Mouse (Mus musculus) embryonic fibroblast, embryonic 13.5 days (primary cell): ENCODE measurements around the gene Frat2. TPM values are rescaled to one million over a fixed set of nuclear protein-coding genes. Genes with fewer than 3 reads are reported as not detected.

ENCODE experiments used
- H3K27ac ChIP-seq: 2 replicates; pipeline ENCODE4 v1.5.1; 2012; ENCODE audit warnings: low read length, control low read depth, inconsistent platforms; ENCODE audit not compliant: insufficient read depth
- H3K4me1 ChIP-seq: 2 replicates; pipeline ENCODE4 v1.6.1; 2011; ENCODE audit warnings: low read length; ENCODE audit not compliant: control insufficient read depth, insufficient read depth
- H3K4me3 ChIP-seq: 2 replicates; pipeline ENCODE4 v1.5.1; 2011; ENCODE audit warnings: mild to moderate bottlenecking, control low read depth, low read length; ENCODE audit not compliant: insufficient read depth
- CTCF ChIP-seq: IDR thresholded peaks from 2 replicates; pipeline ENCODE4 v1.5.1; 2011; ENCODE audit warnings: mild to moderate bottlenecking, control low read depth, low read length, moderate library complexity, borderline replicate concordance; ENCODE audit not compliant: insufficient read depth
- POLR2A ChIP-seq: IDR thresholded peaks from 2 replicates; pipeline ENCODE4 v1.6.1; 2011; ENCODE audit warnings: low read depth, mild to moderate bottlenecking, control low read depth, low read length, moderate library complexity
- polyA plus RNA-seq: library from polyadenylated mRNA; stranded (reverse); fragments of >200 nt; gene quantifications from 2 replicates; pipeline ENCODE4 v1.2.4, GENCODE M21; 2011; ENCODE audit warnings: low read depth; ENCODE audit not compliant: missing spikeins, insufficient read length

Gene Frat2
- polyA plus RNA-seq, 1 experiment = 0.56 TPM

DNA sequence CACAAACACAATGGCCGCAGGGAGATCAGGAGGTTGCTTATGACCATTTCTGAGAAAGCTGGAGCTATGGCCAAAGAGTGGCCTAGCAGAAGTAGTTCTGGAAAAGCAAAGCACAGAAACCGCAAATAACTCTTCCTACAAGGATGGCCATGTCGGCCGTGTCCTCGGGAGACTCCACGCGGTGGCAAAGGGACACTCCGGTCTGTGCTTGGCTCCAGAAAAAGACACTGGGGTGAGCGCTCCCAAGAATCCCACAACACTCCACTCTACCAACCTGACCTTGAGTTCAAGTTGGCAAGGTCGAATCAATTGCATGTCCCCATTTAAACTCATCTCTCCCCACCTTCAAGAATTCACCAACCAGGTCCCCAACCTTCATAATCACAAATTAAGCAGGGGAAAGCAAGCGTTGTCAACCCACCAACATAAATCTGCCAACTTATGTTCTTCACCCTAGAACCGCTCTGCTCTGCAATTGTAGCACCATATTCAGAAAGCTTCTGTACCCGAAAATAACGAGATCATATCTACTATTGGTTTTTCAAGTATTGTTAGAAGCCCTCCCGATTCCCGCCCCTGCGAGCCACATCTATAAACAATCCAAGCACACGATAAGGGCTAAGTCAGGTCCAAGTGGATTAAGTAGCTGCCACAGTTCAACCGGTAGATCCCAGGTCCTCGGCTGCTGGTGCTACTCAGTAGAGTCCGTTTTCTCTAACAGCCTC lies 1.4 kb downstream of the Frat2 start:
- peaks cover 6% of the 10 kb centered on the region for H3K4me1 ChIP-seq
- TF ChIP-seq CTCF (no peak), POLR2A (no peak)
- H3K4me3 ChIP-seq = peak overlapping the region; percentile 74
- H3K27ac ChIP-seq = no peak overlapping the region

DNA sequence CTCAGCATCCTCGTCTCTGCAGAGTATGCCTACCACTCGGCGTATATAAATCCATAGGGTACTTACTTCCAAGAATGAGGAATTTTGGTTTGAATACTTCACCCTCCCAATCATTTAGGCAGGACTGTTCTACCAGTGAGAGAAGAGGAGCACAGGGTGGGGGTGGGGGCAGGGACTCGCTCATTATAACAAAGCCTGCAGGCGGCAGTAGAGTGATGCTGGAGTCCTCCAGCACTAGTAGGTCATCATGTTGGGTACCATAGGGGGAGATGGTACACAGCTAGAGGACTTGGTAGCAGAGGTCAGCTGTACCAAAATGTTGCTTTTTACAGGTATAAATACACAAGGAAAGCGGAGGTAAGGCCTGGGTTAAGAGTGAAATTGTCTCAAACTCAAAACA lies 3.6 kb downstream of the Frat2 start:
- no peak overlapping the region for H3K27ac ChIP-seq
- H3K4me3 ChIP-seq = no peak overlapping the region
- no peaks in the 10 kb centered on the region for H3K4me1 ChIP-seq
- TF ChIP-seq POLR2A (no peak), CTCF (no peak)

DNA sequence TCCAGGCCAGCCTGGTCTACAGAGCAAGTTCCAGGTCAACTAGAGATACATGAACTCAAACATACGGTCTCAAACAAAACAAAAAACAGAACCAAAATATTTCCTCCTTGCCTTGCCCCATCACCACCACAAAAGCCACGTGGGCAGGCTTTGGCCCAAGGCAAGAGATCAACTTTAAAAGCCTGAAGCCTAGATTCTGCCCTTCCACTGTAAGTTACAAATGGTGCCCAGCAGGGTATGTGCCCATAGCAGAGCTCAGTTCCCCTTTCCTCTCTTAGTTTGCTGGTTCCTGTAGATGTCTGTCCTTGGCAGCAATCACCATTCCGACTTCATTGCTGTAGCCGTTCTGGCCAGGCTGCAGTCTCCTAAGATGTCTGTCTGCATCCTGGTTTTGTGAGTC lies 5.2 kb downstream of the Frat2 start:
- no peaks in the 10 kb centered on the region for H3K4me1 ChIP-seq
- TF ChIP-seq CTCF (no peak), POLR2A (no peak)
- H3K4me3 ChIP-seq = no peak overlapping the region
- H3K27ac ChIP-seq = no peak overlapping the region

DNA sequence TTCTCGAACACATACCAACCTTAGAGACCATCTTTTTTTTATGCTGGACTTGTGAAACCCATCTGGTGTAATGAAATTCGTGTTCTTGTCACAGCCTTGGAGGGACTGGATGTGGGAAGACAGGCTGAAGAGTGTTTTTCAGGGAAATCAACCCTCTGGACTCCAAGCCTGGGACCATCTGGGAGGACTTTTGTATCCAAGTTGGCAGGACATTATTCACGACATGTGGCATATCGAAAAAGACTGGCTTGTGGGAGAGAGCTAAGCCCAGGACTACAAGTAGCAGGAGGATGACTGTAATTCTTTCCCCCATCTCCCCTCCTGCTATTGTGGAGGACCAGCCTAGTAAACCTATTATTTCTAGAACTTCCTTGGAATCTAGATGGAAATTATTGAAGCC lies 5.7 kb downstream of the Frat2 start:
- no peak overlapping the region for H3K4me3 ChIP-seq
- no peak for TF ChIP-seq POLR2A
- TF ChIP-seq CTCF = no peak
- no peak overlapping the region for H3K27ac ChIP-seq
- H3K4me1 ChIP-seq = no peaks in the 10 kb centered on the region

DNA sequence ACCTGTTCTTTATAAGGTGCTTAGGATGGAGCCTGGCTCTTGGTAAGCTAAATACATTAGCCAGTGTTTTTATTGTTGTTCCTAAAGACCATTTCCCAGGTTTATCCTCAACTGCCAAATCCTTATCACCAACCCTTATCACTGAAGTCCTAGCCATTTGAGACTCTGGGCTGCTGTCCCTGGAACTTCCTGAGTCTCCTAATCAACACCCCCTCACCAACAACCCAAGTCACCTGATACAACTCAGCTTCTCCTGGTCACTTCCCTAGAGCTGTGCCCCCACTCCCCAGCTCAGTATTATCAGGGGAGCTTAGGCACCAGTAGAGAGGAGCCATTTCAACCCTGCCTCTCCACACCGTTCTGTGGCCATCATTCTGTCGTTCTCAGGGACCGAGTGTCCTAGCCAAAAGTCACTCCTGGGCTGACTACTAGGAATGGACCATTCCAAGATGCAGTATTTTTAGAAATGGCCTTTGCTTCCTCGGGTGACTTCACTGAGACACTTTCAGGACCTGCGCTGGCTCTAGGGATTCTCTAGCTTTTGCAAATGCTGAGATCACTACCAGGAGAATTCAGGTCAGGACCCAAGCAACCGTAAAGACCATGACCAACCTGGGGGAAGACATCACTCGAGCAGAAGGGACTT lies 6.7 kb downstream of the Frat2 start:
- no peaks in the 10 kb centered on the region for H3K4me1 ChIP-seq
- no peak overlapping the region for H3K27ac ChIP-seq
- H3K4me3 ChIP-seq = no peak overlapping the region
- TF ChIP-seq CTCF = no peak
- no peak for TF ChIP-seq POLR2A

DNA sequence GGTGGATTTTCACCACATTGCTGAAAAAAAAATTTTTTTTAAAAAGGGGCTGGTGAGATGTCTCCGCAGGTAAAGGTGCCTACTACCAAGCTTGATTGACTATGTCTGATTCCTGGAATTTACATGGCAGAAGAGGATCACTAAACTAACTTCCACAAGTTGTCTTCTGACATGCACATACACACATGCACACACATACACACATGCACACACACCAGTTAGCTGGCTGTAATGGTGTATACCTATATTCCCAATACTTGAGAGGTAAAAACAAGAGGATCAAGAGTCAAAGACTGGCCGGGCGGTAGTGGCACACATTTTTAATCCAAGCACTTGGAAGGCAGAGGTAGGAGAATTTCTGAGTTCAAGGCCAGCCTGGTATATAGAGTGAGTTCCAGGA lies 8.2 kb downstream of the Frat2 start:
- no peak overlapping the region for H3K4me3 ChIP-seq
- no peak overlapping the region for H3K27ac ChIP-seq
- no peaks in the 10 kb centered on the region for H3K4me1 ChIP-seq
- TF ChIP-seq POLR2A (no peak), CTCF (no peak)

DNA sequence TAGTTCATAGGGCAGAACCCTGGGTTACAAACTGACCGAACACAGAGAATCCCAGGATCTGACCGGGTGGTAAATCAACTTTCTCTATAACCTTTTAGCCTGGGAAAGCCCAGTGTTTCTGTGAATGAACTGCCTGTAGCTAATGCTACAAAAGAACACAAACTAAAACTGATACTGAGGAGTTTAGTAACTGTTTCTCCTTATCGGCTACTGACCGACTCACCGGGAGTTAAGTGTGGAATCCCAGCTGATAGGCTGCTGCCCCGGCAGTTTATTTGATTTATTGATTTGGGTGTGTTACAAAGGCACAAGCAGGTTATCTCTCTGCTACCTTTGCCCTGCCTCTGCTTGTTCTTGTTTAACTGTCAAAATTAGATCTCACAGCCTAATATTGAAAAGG lies 9.1 kb downstream of the Frat2 start:
- H3K27ac ChIP-seq = no peak overlapping the region
- no peaks in the 10 kb centered on the region for H3K4me1 ChIP-seq
- no peak for TF ChIP-seq POLR2A
- no peak for TF ChIP-seq CTCF
- no peak overlapping the region for H3K4me3 ChIP-seq

DNA sequence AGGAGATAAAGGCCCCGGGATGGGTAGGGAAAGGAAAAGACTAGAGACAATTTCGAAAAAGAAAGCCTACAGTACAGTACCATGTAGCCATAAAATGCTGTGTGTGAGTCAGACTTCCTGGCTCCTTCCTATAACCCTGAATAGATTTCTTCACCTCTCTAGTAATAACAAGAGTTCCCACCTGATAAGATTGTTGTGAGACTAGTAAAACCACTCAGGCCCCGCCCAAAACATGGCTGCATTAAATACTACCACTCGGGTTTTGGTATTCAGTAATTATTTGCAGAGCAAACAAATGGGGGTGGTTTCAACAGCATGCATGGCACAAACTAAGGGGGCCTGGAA lies 10.0 kb downstream of the Frat2 start:
- Histone ChIP-seq H3K27ac (no peak overlapping the region), H3K4me3 (no peak overlapping the region), H3K4me1 (no peaks in the 10 kb centered on the region)
- TF ChIP-seq CTCF (no peak), POLR2A (no peak)

DNA sequence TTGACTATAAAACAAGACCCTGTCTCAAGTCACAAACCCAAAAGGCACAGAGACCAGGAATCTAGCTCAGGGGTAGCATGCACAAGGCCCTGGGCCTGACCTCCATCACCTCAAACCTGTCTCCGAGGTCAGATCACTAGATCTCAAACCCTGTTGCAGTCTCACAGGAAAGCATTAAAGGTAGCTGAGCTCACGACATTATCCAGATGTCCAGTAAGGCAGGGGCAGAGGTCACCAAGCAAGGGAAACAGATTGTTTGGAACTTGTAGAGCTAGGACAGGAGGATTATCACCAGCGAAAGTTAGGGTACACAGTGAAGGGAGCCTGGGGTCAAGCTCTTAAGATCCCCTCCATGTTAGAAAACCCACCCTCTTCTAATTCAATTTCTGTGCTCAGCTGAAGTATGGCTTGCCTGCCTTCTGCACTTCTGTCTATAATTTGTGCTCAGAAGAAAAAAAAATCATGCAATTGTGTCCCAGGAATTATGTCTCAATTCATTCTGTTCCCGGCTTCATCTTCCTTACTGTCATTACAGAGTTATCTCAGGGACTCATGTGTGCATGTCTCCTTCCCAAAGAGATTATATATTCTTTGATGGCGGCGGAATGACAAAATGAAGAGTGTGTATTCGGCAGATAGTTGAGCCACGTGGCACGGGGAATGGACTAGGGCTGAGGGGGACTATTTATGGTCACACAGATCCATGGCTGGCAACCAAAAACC lies 10.6 kb downstream of the Frat2 start:
- no peak overlapping the region for H3K4me3 ChIP-seq
- no peaks in the 10 kb centered on the region for H3K4me1 ChIP-seq
- H3K27ac ChIP-seq = no peak overlapping the region
- TF ChIP-seq POLR2A (no peak), CTCF (no peak)

DNA sequence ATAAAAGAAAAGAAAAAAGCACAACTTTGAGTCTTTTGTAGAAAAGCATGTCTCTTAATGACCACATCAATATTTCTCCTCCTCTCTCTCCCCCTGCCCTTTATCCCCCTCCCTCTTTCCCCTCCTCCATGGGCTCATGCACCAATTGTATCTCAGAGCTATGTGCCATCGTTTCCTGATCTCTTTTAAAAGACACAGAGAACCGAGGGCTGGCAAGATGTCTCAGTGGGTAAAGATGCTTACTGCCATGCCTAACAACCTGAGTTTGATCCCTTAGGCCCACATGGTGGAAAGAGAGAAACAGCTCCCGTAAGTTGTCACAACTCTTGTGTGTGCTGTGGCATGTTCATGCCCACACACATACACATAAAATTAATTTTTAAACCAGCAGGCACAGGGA lies 11.2 kb downstream of the Frat2 start:
- Histone ChIP-seq H3K4me3 (no peak overlapping the region), H3K27ac (no peak overlapping the region), H3K4me1 (no peaks in the 10 kb centered on the region)
- TF ChIP-seq POLR2A (no peak), CTCF (no peak)
